ENCODE assay signal across 8 mouse cellular contexts in genomic region chr14:30867042-30867441, GRCm38 (mm10). TPM values are rescaled to one million over a fixed set of nuclear protein-coding genes. Genes with fewer than 3 reads are reported as not detected.
A peak's percentile ranks its signal among the peaks of the same experiment; 100 is the strongest.
DNase-seq lines count a peak whose midpoint lies in the region; ATAC-seq and TF ChIP-seq lines count a peak whose summit lies in the region.

No protein-coding gene starts in this region.

- no peak overlapping the region for H3K9ac ChIP-seq in forebrain, embryonic 13.5 days
- no peak overlapping the region for H3K9ac ChIP-seq in lung, embryonic 14.5 days

- peak; percentile 53 for DNase-seq in forebrain, embryonic 10.5 days (ENCODE audit: extremely low spot score, low spot score)
- DNase-seq in NIH3T3 (ENCODE audit: low read depth), result peak; percentile 92
- peak; percentile 65 for DNase-seq in cerebellum, adult 9-11 months
- peak; percentile 85 for DNase-seq in gastrocnemius, postnatal 14 days
- DNase-seq in kidney, postnatal 36 days, result peak; percentile 78 to 90
- peak; percentile 91 for DNase-seq in lung, embryonic 14.5 days
- DNase-seq in right cerebral cortex, postnatal 25 days, result peak; percentile 61

- peaks cover 9% of the 10 kb centered on the region for H3K4me1 ChIP-seq in forebrain, embryonic 10.5 days
- H3K4me1 ChIP-seq in forebrain, embryonic 13.5 days, result no peaks in the 10 kb centered on the region
- peaks cover 15% of the 10 kb centered on the region for H3K4me1 ChIP-seq in lung, embryonic 14.5 days (ENCODE audit: insufficient read depth)

- peaks cover 34% of the 10 kb centered on the region for H3K36me3 ChIP-seq in forebrain, embryonic 10.5 days (replicated peaks)
- H3K36me3 ChIP-seq in forebrain, embryonic 13.5 days (ENCODE audit: poor library complexity, severe bottlenecking), result peaks cover 31% of the 10 kb centered on the region; the same call in 1 of the 2 replicates
- H3K36me3 ChIP-seq in lung, embryonic 14.5 days (ENCODE audit: insufficient read depth), result peaks cover 25% of the 10 kb centered on the region; the same call in 1 of the 2 replicates

- H3K27ac ChIP-seq in forebrain, embryonic 10.5 days, result no peak overlapping the region
- H3K27ac ChIP-seq in forebrain, embryonic 13.5 days, result no peak overlapping the region
- no peak overlapping the region for H3K27ac ChIP-seq in lung, embryonic 14.5 days (ENCODE audit: low read depth)

- no peak for ATAC-seq in forebrain, embryonic 13.5 days
- ATAC-seq in lung, embryonic 14.5 days (ENCODE audit: insufficient read depth), result no peak

- WGBS in forebrain, embryonic 10.5 days, result 42% methylated on average over 5 of the region's 5 CpGs
- 32% methylated on average over 5 of the region's 5 CpGs for WGBS in forebrain, embryonic 13.5 days
- WGBS in lung, embryonic 14.5 days, result 22% methylated on average over 5 of the region's 5 CpGs

- TF ChIP-seq CTCF in lung, embryonic 14.5 days (IDR thresholded peaks at IDR 0.05; ENCODE audit: low read depth), result peak; percentile 95

- intact Hi-C loops in gastrocnemius, postnatal 14 days (cut with DNase I; ENCODE audit: low total_unique reads), result no loop called here

- H3K27me3 ChIP-seq in forebrain, embryonic 10.5 days (ENCODE audit: poor library complexity, severe bottlenecking), result no peaks in the 10 kb centered on the region
- H3K27me3 ChIP-seq in forebrain, embryonic 13.5 days, result no peaks in the 10 kb centered on the region
- no peaks in the 10 kb centered on the region for H3K27me3 ChIP-seq in lung, embryonic 14.5 days (ENCODE audit: insufficient read depth, low read length)

- H3K9me3 ChIP-seq in forebrain, embryonic 10.5 days, result no peaks in the 10 kb centered on the region
- H3K9me3 ChIP-seq in forebrain, embryonic 13.5 days (replicated peaks), result no peaks in the 10 kb centered on the region
- no peaks in the 10 kb centered on the region for H3K9me3 ChIP-seq in lung, embryonic 14.5 days (ENCODE audit: low read depth, low read length)

- no peak overlapping the region for H3K4me2 ChIP-seq in forebrain, embryonic 13.5 days
- no peak overlapping the region for H3K4me2 ChIP-seq in lung, embryonic 14.5 days

- no peak overlapping the region for H3K4me3 ChIP-seq in forebrain, embryonic 10.5 days
- H3K4me3 ChIP-seq in forebrain, embryonic 13.5 days, result no peak overlapping the region
- no peak overlapping the region for H3K4me3 ChIP-seq in lung, embryonic 14.5 days (ENCODE audit: low read depth, low read length)

RNA-seq across cellular contexts. Expression of gene Mustn1, which starts 12.0 kb away (rescaled TPM):
- 0.22 and 0.49 TPM in 2 replicates for polyA plus RNA-seq in forebrain, embryonic 10.5 days (2016; fragmentation: Nextera tagmentation; extraction: Ambion mirVana)
- polyA plus RNA-seq in forebrain, embryonic 13.5 days (2015; fragmentation: Nextera tagmentation; extraction: Ambion mirVana), result 0.44 and 0.47 TPM in 2 replicates
- 10 to 100 TPM; 74.0 to 90.1 TPM for total RNA-seq in gastrocnemius, postnatal 14 days (2021)
- 3.8 and 5.1 TPM in 2 replicates for polyA plus RNA-seq in lung, embryonic 14.5 days (2014; fragmentation: Nextera tagmentation; extraction: Ambion mirVana)

RNA-seq across cellular contexts. Expression of gene Itih4, which starts 19.2 kb away (rescaled TPM):
- not detected in 2 replicates for polyA plus RNA-seq in forebrain, embryonic 10.5 days (2016; fragmentation: Nextera tagmentation; extraction: Ambion mirVana)
- 0.16 TPM in 1 of 2 replicates, not detected in the other for polyA plus RNA-seq in forebrain, embryonic 13.5 days (2015; fragmentation: Nextera tagmentation; extraction: Ambion mirVana)
- total RNA-seq in gastrocnemius, postnatal 14 days (2021), result not detected
- polyA plus RNA-seq in lung, embryonic 14.5 days (2014; fragmentation: Nextera tagmentation; extraction: Ambion mirVana), result not detected in 2 replicates

RNA-seq across cellular contexts. Expression of gene Tmem110, which starts 41.7 kb away (rescaled TPM):
- 21.9 and 22.8 TPM in 2 replicates for polyA plus RNA-seq in forebrain, embryonic 10.5 days (2016; fragmentation: Nextera tagmentation; extraction: Ambion mirVana)
- 13.2 and 15.6 TPM in 2 replicates for polyA plus RNA-seq in forebrain, embryonic 13.5 days (2015; fragmentation: Nextera tagmentation; extraction: Ambion mirVana)
- 1 to 10 TPM; 7.5 to 8.5 TPM for total RNA-seq in gastrocnemius, postnatal 14 days (2021)
- polyA plus RNA-seq in lung, embryonic 14.5 days (2014; fragmentation: Nextera tagmentation; extraction: Ambion mirVana), result 32.2 and 33.7 TPM in 2 replicates

RNA-seq across cellular contexts. Expression of gene Itih3, which starts 56.5 kb away (rescaled TPM):
- 0.17 and 0.32 TPM in 2 replicates for polyA plus RNA-seq in forebrain, embryonic 10.5 days (2016; fragmentation: Nextera tagmentation; extraction: Ambion mirVana)
- polyA plus RNA-seq in forebrain, embryonic 13.5 days (2015; fragmentation: Nextera tagmentation; extraction: Ambion mirVana), result 0.18 and 0.35 TPM in 2 replicates
- under 1 TPM; 0.13 to 0.18 TPM for total RNA-seq in gastrocnemius, postnatal 14 days (2021)
- 0.31 and 0.71 TPM in 2 replicates for polyA plus RNA-seq in lung, embryonic 14.5 days (2014; fragmentation: Nextera tagmentation; extraction: Ambion mirVana)
